Mouse (Mus musculus): ENCODE results near the gene Prr30.
"Not testable (repeated sequence)": the region's sequence is repeated elsewhere in the genome, so short reads cannot be mapped to it uniquely, and the experiment has no call there.

Gene Prr30

GRCm38 (mm10) chr14:101200230-101200629 is at the start of gene Prr30:
Gene Prr30, minus strand, starts transcription at chr14:101200330.
- no peak for DNase-seq (ENCODE audit: low read depth, low spot score)

- DNase-seq (ENCODE audit: low read depth, low spot score): no peak
Measured at GRCm38 (mm10) chr14:101246793-101247192, 46.7 kb upstream of the Prr30 start.

GRCm38 (mm10) chr14:101245706-101246105 is 45.6 kb upstream of the Prr30 start:
- DNase-seq (ENCODE audit: low read depth, low spot score): no peak

GRCm38 (mm10) chr14:101244441-101244840 is 44.3 kb upstream of the Prr30 start:
- not testable (repeated sequence) for DNase-seq (ENCODE audit: low read depth, low spot score)

GRCm38 (mm10) chr14:101237965-101238364 is 37.8 kb upstream of the Prr30 start:
- no peak for DNase-seq (ENCODE audit: low read depth, low spot score)

- no peak for DNase-seq (ENCODE audit: low read depth, low spot score)
Measured at GRCm38 (mm10) chr14:101229068-101229467, 28.9 kb upstream of the Prr30 start.

GRCm38 (mm10) chr14:101222319-101222718 is 22.2 kb upstream of the Prr30 start:
- DNase-seq (ENCODE audit: low read depth, low spot score): no peak

GRCm38 (mm10) chr14:101172258-101172657 is 27.9 kb downstream of the Prr30 start:
- no peak for DNase-seq (ENCODE audit: low read depth, low spot score)

All from ZHBTc4 (cell line).